Mouse (Mus musculus) embryonic fibroblast, embryonic 13.5 days (primary cell): ENCODE data around the gene Taf8.

Experiments used
- CTCF ChIP-seq: IDR thresholded peaks from 2 replicates; pipeline ENCODE4 v1.5.1; 2011; ENCODE audit warnings: mild to moderate bottlenecking, control low read depth, low read length, moderate library complexity, borderline replicate concordance; ENCODE audit not compliant: insufficient read depth
- POLR2A ChIP-seq: IDR thresholded peaks from 2 replicates; pipeline ENCODE4 v1.6.1; 2011; ENCODE audit warnings: low read depth, mild to moderate bottlenecking, control low read depth, low read length, moderate library complexity

- TF ChIP-seq CTCF: no peak
- TF ChIP-seq POLR2A: no peak
Observed at GRCm38 (mm10) chr17:47506697-47507096, 4.6 kb upstream of the Taf8 start.
